Mouse (Mus musculus) stomach, postnatal 0 days (tissue): ENCODE measurements around the gene Gm11213.

Experiments
- CTCF ChIP-seq: IDR thresholded peaks from 2 replicates; pipeline ENCODE4 v1.5.1; 2016; ENCODE audit warnings: antibody characterized with exemption, low read depth, mild to moderate bottlenecking, moderate library complexity
- EP300 ChIP-seq: optimal IDR thresholded peaks from 2 replicates; pipeline ENCODE3; 2016; ENCODE audit warnings: antibody characterized with exemption

DNA sequence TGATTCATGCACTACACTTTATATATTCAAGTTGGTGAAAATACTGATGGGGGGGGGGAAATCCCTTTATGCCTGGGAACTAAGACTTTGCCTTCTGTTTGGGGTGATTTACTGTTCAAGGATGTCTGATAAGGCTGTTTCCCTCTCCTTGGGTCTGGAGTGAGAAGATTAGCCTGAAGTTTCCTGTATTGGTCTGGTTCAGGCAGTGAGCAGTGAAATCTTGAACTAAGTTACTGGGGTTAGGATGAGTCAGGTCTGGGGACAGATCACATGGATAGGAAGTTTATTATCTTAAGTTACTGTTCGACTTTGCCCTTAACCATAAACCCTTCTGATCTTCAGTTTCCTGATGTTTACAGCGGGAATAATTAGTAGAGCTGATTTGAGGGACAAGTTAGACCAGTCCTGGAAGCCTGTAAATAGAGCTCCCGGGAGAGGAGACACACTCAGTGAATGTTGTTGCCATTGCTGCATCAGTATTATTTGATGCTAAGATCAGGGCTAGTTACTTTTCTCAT is 20.6 kb upstream of the Gm11213 start:
- TF ChIP-seq EP300 (no peak), CTCF (no peak)
